Mouse (Mus musculus) 416B (cell line): Measurements from ENCODE around the gene Cadm1.

Experiments
- DNase-seq: peaks from one replicate; pipeline ENCODE4 v3.0.0; 2011; ENCODE audit warnings: low read depth

Gene Cadm1

GRCm38 (mm10) chr9:47529602-47530450 is at the start of gene Cadm1:
Gene Cadm1 (plus strand): TSS chr9:47530173.
- DNase-seq = no peak

DNA sequence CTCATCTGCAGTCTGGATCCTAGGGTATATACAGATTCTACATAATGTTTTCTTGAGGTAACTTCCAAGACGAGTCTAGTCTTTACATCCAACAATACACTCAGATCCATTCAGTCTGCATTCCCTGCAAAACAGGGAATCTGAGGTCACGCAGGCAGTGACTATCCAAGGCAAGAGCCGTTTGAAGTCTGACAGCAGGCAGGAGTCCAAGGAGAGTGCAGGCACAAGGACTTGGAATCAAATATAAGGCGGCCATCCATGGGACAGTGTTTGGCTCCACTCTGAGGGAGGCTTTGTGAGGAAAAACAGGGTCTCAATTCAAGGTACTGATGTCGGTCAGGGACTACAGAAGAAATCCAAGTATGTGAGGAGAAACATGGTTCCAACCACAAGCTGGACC is 45.5 kb upstream of the Cadm1 start:
- no peak for DNase-seq

GRCm38 (mm10) chr9:47485186-47485585 is 44.8 kb upstream of the Cadm1 start:
- DNase-seq = no peak

DNA sequence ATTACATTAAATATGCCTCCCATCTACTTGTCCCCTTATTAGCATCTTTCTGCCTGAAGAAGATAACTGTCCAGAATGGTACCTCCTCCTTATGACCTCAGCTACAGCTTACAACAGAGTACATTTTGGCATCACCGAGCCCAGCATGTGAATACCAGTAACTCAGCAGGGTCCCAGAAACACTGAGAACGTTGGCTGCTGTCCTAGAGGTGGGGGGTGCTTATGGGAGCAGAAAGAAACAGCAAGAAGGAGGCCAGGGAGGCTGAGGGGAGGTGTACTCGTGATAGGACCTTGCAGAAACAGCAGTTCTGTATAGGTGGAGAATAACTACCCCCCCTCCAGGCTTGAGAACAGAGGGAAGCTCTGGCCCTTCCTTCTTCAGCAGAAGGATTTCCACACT is 30.2 kb upstream of the Cadm1 start:
- DNase-seq = no peak

- no peak for DNase-seq
Measured at GRCm38 (mm10) chr9:47505956-47506355, 24.0 kb upstream of the Cadm1 start.

GRCm38 (mm10) chr9:47506876-47507275 is 23.1 kb upstream of the Cadm1 start:
- no peak for DNase-seq

DNA sequence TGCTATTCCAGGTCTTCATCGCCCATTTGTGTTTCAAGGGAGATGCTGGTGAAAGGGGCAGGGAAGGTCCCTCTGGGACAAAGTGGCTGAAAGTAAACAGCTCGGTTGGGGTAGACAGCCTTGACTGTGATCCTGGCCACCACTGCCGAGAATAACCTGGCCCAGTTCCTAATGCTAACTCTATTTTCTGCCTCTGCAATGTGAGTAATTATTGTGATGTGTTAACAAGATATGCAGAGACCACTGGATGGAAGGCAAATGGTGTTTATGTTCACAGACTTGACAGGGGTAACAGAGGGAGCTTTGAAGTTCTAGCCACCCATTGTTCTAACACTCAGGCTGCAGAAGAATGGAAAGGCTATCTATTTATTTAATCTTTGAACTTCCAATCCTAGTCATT is 21.9 kb upstream of the Cadm1 start:
- DNase-seq = no peak

DNA sequence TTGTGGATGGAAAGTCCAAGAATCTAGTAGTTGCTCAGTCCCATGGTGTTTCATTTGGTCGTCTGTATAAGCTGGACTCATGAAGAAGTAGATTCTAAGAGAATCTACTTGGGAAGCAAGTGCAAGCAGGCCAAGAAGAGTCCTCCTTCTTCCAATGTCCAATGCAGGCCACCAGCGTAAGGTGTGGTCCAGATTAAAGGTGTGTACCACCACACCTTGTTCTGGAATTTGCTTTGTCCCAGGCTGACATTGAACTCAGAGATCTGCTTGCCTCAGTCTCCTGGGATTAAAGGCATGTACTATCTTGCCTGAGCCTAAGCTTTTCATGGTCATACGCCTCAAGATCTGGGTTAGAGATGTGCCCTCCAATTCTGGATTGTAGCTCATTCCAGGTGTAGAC is 17.5 kb upstream of the Cadm1 start:
- DNase-seq = no peak

DNA sequence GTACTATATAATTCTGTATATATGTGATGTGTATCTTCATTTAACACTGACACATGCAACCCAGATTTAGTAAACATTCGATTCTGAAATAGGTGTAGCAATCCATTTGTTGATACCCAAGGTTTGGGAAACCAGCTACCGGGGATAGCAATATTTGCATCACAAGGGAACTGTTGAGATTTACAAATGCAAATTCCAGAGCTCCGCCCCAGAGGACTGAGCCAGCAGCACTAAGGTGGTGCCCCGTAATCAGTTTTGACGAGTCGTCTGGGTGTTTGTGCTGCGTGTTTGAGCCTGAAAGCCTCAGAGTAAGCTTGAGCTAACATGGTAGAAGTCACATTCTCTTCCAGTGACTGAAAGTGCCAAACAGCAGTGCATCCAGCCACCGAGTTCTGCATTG is 15.7 kb upstream of the Cadm1 start:
- DNase-seq = no peak

- no peak for DNase-seq
Measured at GRCm38 (mm10) chr9:47516238-47516637, 13.7 kb upstream of the Cadm1 start.

DNA sequence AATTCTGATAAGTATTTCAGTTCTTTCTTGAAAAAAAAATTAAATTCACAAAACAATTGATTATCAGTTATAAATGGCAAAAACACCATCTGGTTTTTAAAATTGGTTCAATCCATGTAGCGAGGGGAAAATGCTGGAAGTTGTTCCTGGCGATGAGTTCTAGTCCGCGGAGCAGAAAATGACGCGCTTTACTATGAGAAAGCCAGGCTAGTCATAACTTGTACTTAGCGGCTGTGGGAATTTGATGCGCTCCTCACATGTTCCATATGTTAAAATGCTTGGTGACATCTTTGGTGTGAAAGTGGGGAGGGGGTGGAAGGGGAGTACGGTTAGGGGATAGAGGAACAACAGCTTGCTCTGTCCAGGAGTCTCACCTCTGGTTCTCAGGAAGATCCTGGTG is 2.7 kb upstream of the Cadm1 start:
- no peak for DNase-seq

GRCm38 (mm10) chr9:47527741-47528140 is 2.2 kb upstream of the Cadm1 start:
- DNase-seq = no peak

GRCm38 (mm10) chr9:47529182-47529581 is 791 bp upstream of the Cadm1 start:
- no peak for DNase-seq

GRCm38 (mm10) chr9:47530544-47530921 is 560 bp downstream of the Cadm1 start:
- no peak for DNase-seq

GRCm38 (mm10) chr9:47530922-47531850 is 1.2 kb downstream of the Cadm1 start:
- no peak for DNase-seq

- DNase-seq = no peak
Measured at GRCm38 (mm10) chr9:47532215-47532865, 2.4 kb downstream of the Cadm1 start.

DNA sequence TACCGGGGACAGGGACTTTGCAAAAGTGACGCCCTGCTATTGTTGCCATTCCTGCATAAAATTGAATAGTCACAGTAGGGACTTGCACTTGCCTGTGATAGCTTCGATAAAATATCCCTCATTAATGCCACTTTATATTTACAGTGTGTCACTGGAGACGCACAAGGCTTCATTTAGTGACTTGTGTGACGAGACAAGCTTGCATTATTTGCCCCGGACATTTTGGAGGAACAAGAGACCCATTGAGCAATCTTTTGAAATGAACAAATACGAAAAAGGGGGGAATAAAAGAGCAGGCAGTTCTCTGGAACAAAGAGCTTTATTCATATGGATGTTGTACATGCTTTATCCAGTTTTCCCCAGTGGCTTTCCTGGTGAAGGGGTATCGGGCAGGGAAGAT is 3.5 kb downstream of the Cadm1 start:
- no peak for DNase-seq

DNA sequence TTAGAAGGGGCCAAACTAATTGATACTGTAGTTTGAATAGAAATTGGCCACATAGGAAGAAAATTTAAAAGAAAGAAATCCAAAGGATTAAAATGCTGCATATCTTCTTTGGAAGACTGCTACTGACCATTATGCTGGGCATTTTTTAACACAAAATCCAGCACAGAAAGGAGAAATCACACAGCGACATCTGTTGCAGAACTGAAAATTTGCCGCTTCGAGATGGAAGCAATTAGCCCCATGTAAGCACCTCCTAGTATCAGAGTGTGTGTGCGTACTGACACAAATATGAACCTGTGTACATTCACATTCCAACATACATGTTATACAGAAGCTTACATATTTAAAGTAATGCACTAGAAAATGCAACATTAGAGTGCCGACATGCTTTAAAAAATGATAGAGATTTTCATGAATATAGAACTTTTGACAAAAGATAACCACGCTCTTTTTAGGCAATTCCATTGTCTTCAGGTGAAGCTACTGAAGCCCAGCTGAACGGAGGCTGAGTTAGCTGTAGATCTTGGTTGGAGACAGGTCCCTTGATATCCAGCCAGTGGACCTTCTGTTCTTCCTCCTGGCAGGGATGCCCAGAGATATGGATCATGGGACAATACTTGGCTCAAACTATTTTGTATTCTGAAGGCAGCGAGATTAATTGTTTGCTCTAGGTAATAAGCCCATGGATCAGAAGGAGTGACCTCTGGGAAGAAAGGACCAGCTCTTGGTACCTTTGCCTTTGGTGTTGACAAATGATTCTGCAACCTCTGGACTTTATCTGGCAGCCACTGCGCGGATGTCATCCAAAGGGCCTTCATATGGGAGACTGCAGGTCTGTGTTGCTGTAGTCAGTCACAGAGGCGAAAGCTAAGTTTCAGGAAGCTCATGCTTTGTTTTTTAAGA is 4.9 kb downstream of the Cadm1 start:
- no peak for DNase-seq

- no peak for DNase-seq
Measured at GRCm38 (mm10) chr9:47545245-47545644, 15.3 kb downstream of the Cadm1 start.

DNA sequence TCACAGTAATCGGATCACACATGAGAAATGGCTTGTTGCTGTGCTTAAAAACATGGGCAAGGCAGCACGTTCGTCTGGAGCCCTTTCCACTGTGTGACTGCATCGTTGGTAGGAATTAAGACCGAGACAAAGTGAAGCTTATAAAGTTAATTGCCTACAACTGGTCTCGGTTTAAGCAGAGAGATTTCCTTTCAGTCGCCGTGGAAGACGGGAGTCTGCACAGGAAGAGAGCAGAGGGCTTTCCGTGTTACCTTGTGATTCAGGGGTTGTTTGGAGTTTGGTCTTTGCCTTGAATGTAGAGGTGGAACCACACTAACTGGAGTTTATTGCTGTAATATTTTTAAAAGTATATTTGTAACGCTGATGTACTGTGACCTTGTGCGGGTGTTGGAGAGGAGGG is 15.7 kb downstream of the Cadm1 start:
- no peak for DNase-seq

DNA sequence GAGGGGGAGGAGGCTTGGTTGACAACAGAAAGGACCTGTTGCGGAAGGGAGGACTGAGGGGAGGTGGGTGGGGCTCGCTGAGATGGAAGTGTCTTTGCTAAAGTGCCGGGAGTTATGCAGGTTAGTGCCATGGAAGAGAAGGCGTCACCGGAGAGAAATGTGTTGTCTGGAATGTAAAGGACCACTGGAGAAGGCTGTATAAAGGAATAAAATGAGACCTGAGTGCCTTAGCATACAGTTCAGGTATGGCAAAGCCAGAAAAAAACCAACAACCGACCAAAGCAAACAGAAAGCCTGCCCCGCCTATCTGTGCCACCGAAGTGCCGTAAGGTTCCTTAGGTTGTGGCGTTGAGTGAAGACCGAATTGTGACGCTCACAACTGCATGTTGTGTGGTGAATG is 18.4 kb downstream of the Cadm1 start:
- DNase-seq = no peak

GRCm38 (mm10) chr9:47548916-47549315 is 18.9 kb downstream of the Cadm1 start:
- DNase-seq = no peak
